ENCODE assay signal across 8 mouse cellular contexts in the genomic region with DNA sequence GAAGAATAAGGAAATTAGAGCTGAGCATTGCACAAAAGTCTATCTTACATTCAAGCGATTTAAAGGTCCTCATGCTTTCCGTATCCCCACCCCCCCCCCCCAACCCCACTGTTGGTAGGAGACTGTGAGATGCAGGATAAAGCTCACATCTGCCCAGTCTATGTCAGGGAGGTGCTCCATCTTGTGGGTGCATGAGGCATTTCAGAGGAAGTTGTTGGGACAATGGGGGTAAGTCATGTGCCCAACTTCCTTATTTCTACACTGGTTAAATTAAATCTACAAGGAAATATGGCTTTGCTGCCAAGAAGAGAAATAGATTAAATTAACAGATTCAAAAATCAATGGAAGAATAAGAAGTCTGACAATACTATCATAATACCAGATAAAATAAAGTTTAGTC. TPM values are rescaled to one million over a fixed set of nuclear protein-coding genes. Genes with fewer than 3 reads are reported as not detected.
DNase-seq lines count a peak whose midpoint lies in the region; ATAC-seq and TF ChIP-seq lines count a peak whose summit lies in the region.
"Had no signal": no experiment of that assay in that cellular context is flagged by ENCODE, and none has a peak within 500 bp of the region (broad histone marks: within the 10 kb centered on the region; RNA-seq: fewer than 3 reads in every experiment).

No protein-coding gene starts in this region.

- peak; percentile 47 for TF ChIP-seq CTCF in left cerebral cortex, adult 2 months (IDR thresholded peaks at IDR 0.05)
- peak; percentile 63 for TF ChIP-seq CTCF in bone marrow, adult 2 months (IDR thresholded peaks at IDR 0.05; ENCODE audit: control insufficient read depth, insufficient read depth, low read length)
- peak; percentile 18; the same call in 1 of the 2 replicates for TF ChIP-seq CTCF in small intestine, adult 2 months (IDR thresholded peaks at IDR 0.05; ENCODE audit: extremely low read depth, insufficient read length, insufficient replicate concordance, low read depth, low read length)

- no peaks in the 10 kb centered on the region for H3K27me3 ChIP-seq in small intestine, adult 2 months (ENCODE audit: control insufficient read depth, insufficient read depth, low read length)

- no peak overlapping the region for H3K4me3 ChIP-seq in left cerebral cortex, adult 2 months
- no peak overlapping the region for H3K4me3 ChIP-seq in bone marrow, adult 2 months (replicated peaks; ENCODE audit: control insufficient read depth, low read depth, low read length)
- H3K4me3 ChIP-seq in small intestine, adult 2 months (ENCODE audit: low read depth, low read length) = no peak overlapping the region

- no peak for DNase-seq in left cerebral cortex, adult 2 months (ENCODE audit: extremely low spot score in 1 of 2, low spot score in 2 of 2)
- DNase-seq in left cerebral cortex, postnatal 10 days (ENCODE audit: extremely low spot score in 1 of 2, low spot score in 2 of 2) = no peak
- DNase-seq in left cerebral cortex, postnatal 36 days (ENCODE audit: low spot score in 2 of 2) = no peak

- ATAC-seq in hematopoietic stem cell, adult 5-6 weeks (replicated peaks in 1 of 2; ENCODE audit: insufficient read depth in 1 of 2, low FRiP score in 2 of 2, low TSS enrichment in 1 of 2, low read depth in 1 of 2, poor library complexity in 2 of 2, severe bottlenecking in 2 of 2) = peak; percentile 85 to 95
- no peak for ATAC-seq in activated CD4-positive, CD25-positive, alpha-beta regulatory T cell, adult 4 months

- H3K27ac ChIP-seq in left cerebral cortex, adult 2 months = no peak overlapping the region
- no peak overlapping the region for H3K27ac ChIP-seq in bone marrow, adult 2 months (ENCODE audit: control insufficient read depth, insufficient read depth, low read depth, low read length, poor library complexity)
- no peak overlapping the region for H3K27ac ChIP-seq in small intestine, adult 2 months (ENCODE audit: insufficient read depth, low read depth, low read length)

- no peak for TF ChIP-seq POLR2A in bone marrow, adult 2 months (IDR thresholded peaks at IDR 0.05; ENCODE audit: borderline replicate concordance, control insufficient read depth, low read depth, low read length)
- no peak for TF ChIP-seq POLR2A in small intestine, adult 2 months (IDR thresholded peaks at IDR 0.05; ENCODE audit: low read depth, low read length)

- intact Hi-C loops in left cerebral cortex, adult 2 months (cut with DNase I) = loop anchor here (2.0 kb wide), 1 partner anchor 51 kb away; no protein-coding TSS in a partner anchor
- intact Hi-C loops in left cerebral cortex, postnatal 10 days (cut with DNase I) = no loop called here
- intact Hi-C loops in left cerebral cortex, postnatal 36 days (cut with DNase I) = no loop called here

- H3K4me1 ChIP-seq in bone marrow, adult 2 months (ENCODE audit: control insufficient read depth, insufficient read depth, low read length) = no peaks in the 10 kb centered on the region; the same call in 1 of the 2 replicates
- no peaks in the 10 kb centered on the region for H3K4me1 ChIP-seq in small intestine, adult 2 months (ENCODE audit: control insufficient read depth, insufficient read depth, insufficient read length, low read length)

- no peaks in the 10 kb centered on the region for H3K36me3 ChIP-seq in small intestine, adult 2 months (ENCODE audit: control insufficient read depth, insufficient read depth, low read length)

- WGBS in bone marrow, adult 2 months = 2% methylated on average over 2 of the region's 2 CpGs
- WGBS in small intestine, adult 2 months = 33% methylated on average over 2 of the region's 2 CpGs

RNA-seq across cellular contexts. Expression of a gene that starts 18.0 kb away (rescaled TPM):
- not detected for total RNA-seq in left cerebral cortex, adult 2 months (2021)
- total RNA-seq in left cerebral cortex, postnatal 10 days (2021) = not detected
- not detected in 2 replicates for polyA plus RNA-seq in bone marrow, adult 2 months (2011; ENCODE audit: insufficient read depth, insufficient read length, low replicate concordance, missing spikeins)
- not detected in 2 replicates for total RNA-seq in hematopoietic stem cell, adult 5-6 weeks (2017)
- polyA plus RNA-seq in small intestine, adult 2 months (2012; rRNA removed) = not detected in 2 replicates
- polyA plus RNA-seq in activated CD4-positive, CD25-positive, alpha-beta regulatory T cell, adult 4 months (2017; shearing (Covaris generic)) = not detected
- total RNA-seq in left cerebral cortex, postnatal 36 days (2021) = not detected
- polyA plus RNA-seq: heart, embryonic 14.5 days had no signal

RNA-seq across cellular contexts. Expression of a gene that starts 29.3 kb away (rescaled TPM):
- total RNA-seq in left cerebral cortex, adult 2 months (2021) = not detected
- total RNA-seq in left cerebral cortex, postnatal 10 days (2021) = not detected
- not detected in 2 replicates for polyA plus RNA-seq in bone marrow, adult 2 months (2011; ENCODE audit: insufficient read depth, insufficient read length, low replicate concordance, missing spikeins)
- not detected in 2 replicates for total RNA-seq in hematopoietic stem cell, adult 5-6 weeks (2017)
- 6.5 and 39.9 TPM in 2 replicates for polyA plus RNA-seq in small intestine, adult 2 months (2012; rRNA removed)
- not detected for polyA plus RNA-seq in activated CD4-positive, CD25-positive, alpha-beta regulatory T cell, adult 4 months (2017; shearing (Covaris generic))
- not detected for total RNA-seq in left cerebral cortex, postnatal 36 days (2021)
- polyA plus RNA-seq: heart, embryonic 14.5 days had no signal

RNA-seq across cellular contexts. Expression of a gene that starts 46.3 kb away (rescaled TPM):
- total RNA-seq in left cerebral cortex, adult 2 months (2021) = not detected
- total RNA-seq in left cerebral cortex, postnatal 10 days (2021) = under 1 TPM; 0.19 to 0.28 TPM
- 2.9 TPM in 1 of 2 replicates, not detected in the other for polyA plus RNA-seq in bone marrow, adult 2 months (2011; ENCODE audit: insufficient read depth, insufficient read length, low replicate concordance, missing spikeins)
- total RNA-seq in hematopoietic stem cell, adult 5-6 weeks (2017) = not detected in 2 replicates
- not detected in 2 replicates for polyA plus RNA-seq in small intestine, adult 2 months (2012; rRNA removed)
- polyA plus RNA-seq in activated CD4-positive, CD25-positive, alpha-beta regulatory T cell, adult 4 months (2017; shearing (Covaris generic)) = not detected
- total RNA-seq in left cerebral cortex, postnatal 36 days (2021) = not detected
- polyA plus RNA-seq: heart, embryonic 14.5 days had no signal

RNA-seq across cellular contexts. Expression of a gene that starts 48.4 kb away (rescaled TPM):
- total RNA-seq in left cerebral cortex, adult 2 months (2021) = not detected
- total RNA-seq in left cerebral cortex, postnatal 10 days (2021) = not detected
- polyA plus RNA-seq in bone marrow, adult 2 months (2011; ENCODE audit: insufficient read depth, insufficient read length, low replicate concordance, missing spikeins) = not detected in 2 replicates
- not detected in 2 replicates for total RNA-seq in hematopoietic stem cell, adult 5-6 weeks (2017)
- polyA plus RNA-seq in small intestine, adult 2 months (2012; rRNA removed) = not detected in 2 replicates
- not detected for polyA plus RNA-seq in activated CD4-positive, CD25-positive, alpha-beta regulatory T cell, adult 4 months (2017; shearing (Covaris generic))
- total RNA-seq in left cerebral cortex, postnatal 36 days (2021) = not detected
- polyA plus RNA-seq: heart, embryonic 14.5 days had no signal

RNA-seq across cellular contexts. Expression of a gene that starts 48.7 kb away (rescaled TPM):
- not detected for total RNA-seq in left cerebral cortex, adult 2 months (2021)
- not detected for total RNA-seq in left cerebral cortex, postnatal 10 days (2021)
- not detected in 2 replicates for polyA plus RNA-seq in bone marrow, adult 2 months (2011; ENCODE audit: insufficient read depth, insufficient read length, low replicate concordance, missing spikeins)
- not detected in 2 replicates for total RNA-seq in hematopoietic stem cell, adult 5-6 weeks (2017)
- not detected in 2 replicates for polyA plus RNA-seq in small intestine, adult 2 months (2012; rRNA removed)
- not detected for polyA plus RNA-seq in activated CD4-positive, CD25-positive, alpha-beta regulatory T cell, adult 4 months (2017; shearing (Covaris generic))
- not detected for total RNA-seq in left cerebral cortex, postnatal 36 days (2021)
- polyA plus RNA-seq: heart, embryonic 14.5 days had no signal
